Comparison of ENCODE assay signal across 19 mouse cellular contexts in the genomic region with DNA sequence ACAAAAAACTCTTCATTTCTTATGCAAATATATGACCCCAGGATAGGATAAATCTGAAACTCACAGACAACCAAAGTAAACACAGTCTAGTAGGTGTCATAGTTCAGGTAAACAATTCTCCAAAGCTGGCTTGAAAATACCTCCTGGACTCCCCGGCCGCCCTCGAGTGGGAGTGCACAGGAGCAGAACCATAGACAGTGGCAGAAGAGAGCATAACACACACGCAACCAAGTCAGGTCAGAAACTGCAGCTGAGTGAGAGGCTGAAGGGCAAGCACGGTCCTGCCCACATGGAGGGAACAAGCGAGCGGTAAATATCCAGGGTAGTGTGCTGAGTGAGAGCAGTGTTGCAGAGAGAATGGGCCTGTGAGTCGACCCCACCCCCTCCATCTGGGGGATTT.
DNase-seq lines count a peak whose midpoint lies in the region; ATAC-seq lines count a peak whose summit lies in the region.
"Had no signal": no experiment of that assay in that cellular context is flagged by ENCODE, and none has a peak within 500 bp of the region (broad histone marks: within the 10 kb centered on the region; RNA-seq: fewer than 3 reads in every experiment).

No protein-coding gene starts in this region.

- 65% methylated on average over 8 of the region's 8 CpGs for WGBS in hindbrain, embryonic 15.5 days
- WGBS in hindbrain, embryonic 11.5 days: 51% methylated on average over 8 of the region's 8 CpGs
- WGBS in midbrain, embryonic 11.5 days: 47% methylated on average over 8 of the region's 8 CpGs
- WGBS in midbrain, embryonic 14.5 days: 54% methylated on average over 8 of the region's 8 CpGs

- H3K4me3 ChIP-seq in hindbrain, embryonic 15.5 days: no peak overlapping the region
- H3K4me3 ChIP-seq in hindbrain, embryonic 11.5 days (ENCODE audit: low read depth, low read length): no peak overlapping the region
- no peak overlapping the region for H3K4me3 ChIP-seq in midbrain, embryonic 11.5 days (ENCODE audit: low read depth, low read length)
- H3K4me3 ChIP-seq in midbrain, embryonic 14.5 days (replicated peaks; ENCODE audit: low read depth, low read length): no peak overlapping the region
- H3K4me3 ChIP-seq: gastrocnemius, adult 2 months; heart, embryonic 12.5 days; midbrain, embryonic 12.5 days had no signal

- H3K4me2 ChIP-seq in hindbrain, embryonic 15.5 days: no peak overlapping the region
- H3K4me2 ChIP-seq in hindbrain, embryonic 11.5 days (replicated peaks; ENCODE audit: low read depth, low read length): no peak overlapping the region
- no peak overlapping the region for H3K4me2 ChIP-seq in midbrain, embryonic 11.5 days
- H3K4me2 ChIP-seq in midbrain, embryonic 14.5 days (ENCODE audit: low read length): no peak overlapping the region
- H3K4me2 ChIP-seq: heart, embryonic 12.5 days; midbrain, embryonic 12.5 days had no signal

- peaks cover 13% of the 10 kb centered on the region for H3K4me1 ChIP-seq in hindbrain, embryonic 15.5 days (replicated peaks)
- no peaks in the 10 kb centered on the region for H3K4me1 ChIP-seq in hindbrain, embryonic 11.5 days (replicated peaks; ENCODE audit: control insufficient read depth, insufficient read depth, low read length)
- no peaks in the 10 kb centered on the region for H3K4me1 ChIP-seq in midbrain, embryonic 11.5 days (ENCODE audit: control insufficient read depth, insufficient read depth, low read length)
- no peaks in the 10 kb centered on the region for H3K4me1 ChIP-seq in midbrain, embryonic 14.5 days (ENCODE audit: control insufficient read depth, insufficient read depth, low read length)

- DNase-seq in hindbrain, embryonic 11.5 days (ENCODE audit: low spot score): no peak
- DNase-seq in midbrain, embryonic 11.5 days (ENCODE audit: low spot score, missing footprints): no peak
- no peak for DNase-seq in midbrain, embryonic 14.5 days
- DNase-seq in kidney, adult 9 months: peak; percentile 73
- peak; percentile 51 to 68 for DNase-seq in kidney, postnatal 36 days
- no peak for DNase-seq in gastrocnemius, adult 18-20 months (ENCODE audit: low spot score)
- no peak for DNase-seq in retina, postnatal 1 day
- DNase-seq: adrenal gland, postnatal 14 days; cerebellum, adult 2 months; gastrocnemius, adult 2 months; heart, postnatal 36 days; lung, adult 2 months; lung, postnatal 4 days; right cerebral cortex, adult 18-20 months; thymus, adult 2 months had no signal

- no peak overlapping the region for H3K27ac ChIP-seq in hindbrain, embryonic 15.5 days (replicated peaks)
- no peak overlapping the region for H3K27ac ChIP-seq in hindbrain, embryonic 11.5 days (ENCODE audit: low read depth, low read length)
- H3K27ac ChIP-seq in midbrain, embryonic 11.5 days (ENCODE audit: low read depth, low read length): no peak overlapping the region
- no peak overlapping the region for H3K27ac ChIP-seq in midbrain, embryonic 14.5 days (replicated peaks; ENCODE audit: low read depth, low read length)
- H3K27ac ChIP-seq: gastrocnemius, adult 2 months; midbrain, embryonic 12.5 days had no signal

- H3K9ac ChIP-seq in hindbrain, embryonic 15.5 days: no peak overlapping the region
- H3K9ac ChIP-seq in hindbrain, embryonic 11.5 days (ENCODE audit: low read depth, low read length): no peak overlapping the region
- no peak overlapping the region for H3K9ac ChIP-seq in midbrain, embryonic 11.5 days (ENCODE audit: low read length)
- no peak overlapping the region for H3K9ac ChIP-seq in midbrain, embryonic 14.5 days (replicated peaks; ENCODE audit: low read length)
- H3K9ac ChIP-seq: heart, embryonic 12.5 days; midbrain, embryonic 12.5 days had no signal

- H3K27me3 ChIP-seq in hindbrain, embryonic 15.5 days: no peaks in the 10 kb centered on the region
- H3K27me3 ChIP-seq in hindbrain, embryonic 11.5 days (ENCODE audit: control insufficient read depth, insufficient read depth, low read length): no peaks in the 10 kb centered on the region
- H3K27me3 ChIP-seq in midbrain, embryonic 11.5 days (ENCODE audit: control insufficient read depth, insufficient read depth, low read length): no peaks in the 10 kb centered on the region
- H3K27me3 ChIP-seq in midbrain, embryonic 14.5 days (ENCODE audit: control insufficient read depth, insufficient read depth, low read length): no peaks in the 10 kb centered on the region
- H3K27me3 ChIP-seq: heart, embryonic 12.5 days; midbrain, embryonic 12.5 days had no signal

- no peaks in the 10 kb centered on the region for H3K36me3 ChIP-seq in hindbrain, embryonic 15.5 days
- H3K36me3 ChIP-seq in hindbrain, embryonic 11.5 days (ENCODE audit: control insufficient read depth, insufficient read depth, low read length): no peaks in the 10 kb centered on the region
- H3K36me3 ChIP-seq in midbrain, embryonic 11.5 days (ENCODE audit: control insufficient read depth, insufficient read depth, low read length): no peaks in the 10 kb centered on the region
- H3K36me3 ChIP-seq in midbrain, embryonic 14.5 days (ENCODE audit: control insufficient read depth, insufficient read depth, low read length): no peaks in the 10 kb centered on the region
- H3K36me3 ChIP-seq: heart, embryonic 12.5 days; midbrain, embryonic 12.5 days had no signal

- H3K9me3 ChIP-seq in hindbrain, embryonic 15.5 days: no peaks in the 10 kb centered on the region
- H3K9me3 ChIP-seq in hindbrain, embryonic 11.5 days (ENCODE audit: control insufficient read depth, low read length): no peaks in the 10 kb centered on the region
- H3K9me3 ChIP-seq in midbrain, embryonic 11.5 days (ENCODE audit: control insufficient read depth, low read length): no peaks in the 10 kb centered on the region
- H3K9me3 ChIP-seq in midbrain, embryonic 14.5 days (ENCODE audit: control insufficient read depth, low read length): no peaks in the 10 kb centered on the region
- H3K9me3 ChIP-seq: heart, embryonic 12.5 days; midbrain, embryonic 12.5 days had no signal

- ATAC-seq in hindbrain, embryonic 15.5 days (ENCODE audit: low FRiP score, low read depth): 0 out of 2 replicates have a peak, but pooled peaks have one; percentile 16
- ATAC-seq in hindbrain, embryonic 11.5 days (ENCODE audit: low FRiP score): no peak
- ATAC-seq in midbrain, embryonic 11.5 days (ENCODE audit: low FRiP score): peak; percentile 24; the same call in 1 of the 2 replicates
- no peak for ATAC-seq in midbrain, embryonic 14.5 days (ENCODE audit: low FRiP score, low TSS enrichment)
- ATAC-seq: forebrain, embryonic 16.5 days had no signal

Comparison
In these comparisons a context has a peak if more than half of its experiments do, and no peak if none do; other contexts are left out.
1. ATAC-seq: peak in hindbrain, embryonic 15.5 days (single experiment) and midbrain, embryonic 11.5 days (single experiment); none in hindbrain, embryonic 11.5 days (single experiment) and midbrain, embryonic 14.5 days (single experiment).
2. DNase-seq: peak in kidney, adult 9 months (single experiment) and kidney, postnatal 36 days (2 of 2); none in hindbrain, embryonic 11.5 days (single experiment), midbrain, embryonic 11.5 days (single experiment), midbrain, embryonic 14.5 days (single experiment), gastrocnemius, adult 18-20 months (single experiment) and retina, postnatal 1 day (single experiment).